Mouse (Mus musculus): ENCODE data around the gene Krt6b. TPM values are rescaled to one million over a fixed set of nuclear protein-coding genes. Genes with fewer than 3 reads are reported as not detected.
"Not testable (repeated sequence)": the region's sequence is repeated elsewhere in the genome, so short reads cannot be mapped to it uniquely, and the experiment has no call there.

Krt6b gene
- polyA plus RNA-seq, 1 experiment from 2014 or later, result not detected

GRCm38 (mm10) chr15:101699866-101700265 lies 19.8 kb upstream of the Krt6b start:
- H3K4me1 ChIP-seq (replicated peaks; ENCODE audit: control insufficient read depth, insufficient read depth, low read length), result no peaks in the 10 kb centered on the region
- H3K36me3 ChIP-seq (replicated peaks; ENCODE audit: control insufficient read depth, insufficient read depth), result no peaks in the 10 kb centered on the region
- no peak overlapping the region for H3K9ac ChIP-seq
- no peak overlapping the region for H3K27ac ChIP-seq
- DNase-seq (ENCODE audit: low spot score) (no peak), ATAC-seq (ENCODE audit: low FRiP score) (no peak)
- no peak overlapping the region for H3K4me2 ChIP-seq (replicated peaks)
- H3K9me3 ChIP-seq (ENCODE audit: control insufficient read depth, low read length), result no peaks in the 10 kb centered on the region
- WGBS, result 89% methylated on average over 8 of the region's 8 CpGs
- H3K27me3 ChIP-seq (ENCODE audit: control insufficient read depth, insufficient read depth, low read length), result no peaks in the 10 kb centered on the region
- no peak overlapping the region for H3K4me3 ChIP-seq (replicated peaks; ENCODE audit: low read length)

DNA sequence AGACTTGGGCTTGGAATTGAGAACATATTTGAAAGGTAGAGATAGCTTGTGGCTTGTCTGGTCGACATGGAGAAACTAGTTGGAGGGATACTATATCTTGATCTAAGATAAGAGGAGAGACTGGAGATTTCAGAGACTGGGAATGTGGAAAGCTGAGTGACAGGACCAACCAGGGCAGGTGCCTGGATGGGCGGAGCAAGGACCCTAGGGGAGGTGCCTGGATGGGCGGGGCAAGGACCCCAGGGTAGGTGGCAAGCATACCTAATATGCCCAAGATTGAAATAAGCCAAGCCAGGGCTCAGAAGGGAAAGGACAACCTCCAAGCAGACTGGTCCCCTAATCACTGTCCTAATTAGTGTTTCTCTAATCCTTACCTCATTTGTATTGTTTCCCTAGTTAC lies 19.1 kb upstream of the Krt6b start:
- no peak overlapping the region for H3K9ac ChIP-seq
- WGBS, result 60% methylated on average over 3 of the region's 3 CpGs
- no peak for ATAC-seq (ENCODE audit: low FRiP score)

DNA sequence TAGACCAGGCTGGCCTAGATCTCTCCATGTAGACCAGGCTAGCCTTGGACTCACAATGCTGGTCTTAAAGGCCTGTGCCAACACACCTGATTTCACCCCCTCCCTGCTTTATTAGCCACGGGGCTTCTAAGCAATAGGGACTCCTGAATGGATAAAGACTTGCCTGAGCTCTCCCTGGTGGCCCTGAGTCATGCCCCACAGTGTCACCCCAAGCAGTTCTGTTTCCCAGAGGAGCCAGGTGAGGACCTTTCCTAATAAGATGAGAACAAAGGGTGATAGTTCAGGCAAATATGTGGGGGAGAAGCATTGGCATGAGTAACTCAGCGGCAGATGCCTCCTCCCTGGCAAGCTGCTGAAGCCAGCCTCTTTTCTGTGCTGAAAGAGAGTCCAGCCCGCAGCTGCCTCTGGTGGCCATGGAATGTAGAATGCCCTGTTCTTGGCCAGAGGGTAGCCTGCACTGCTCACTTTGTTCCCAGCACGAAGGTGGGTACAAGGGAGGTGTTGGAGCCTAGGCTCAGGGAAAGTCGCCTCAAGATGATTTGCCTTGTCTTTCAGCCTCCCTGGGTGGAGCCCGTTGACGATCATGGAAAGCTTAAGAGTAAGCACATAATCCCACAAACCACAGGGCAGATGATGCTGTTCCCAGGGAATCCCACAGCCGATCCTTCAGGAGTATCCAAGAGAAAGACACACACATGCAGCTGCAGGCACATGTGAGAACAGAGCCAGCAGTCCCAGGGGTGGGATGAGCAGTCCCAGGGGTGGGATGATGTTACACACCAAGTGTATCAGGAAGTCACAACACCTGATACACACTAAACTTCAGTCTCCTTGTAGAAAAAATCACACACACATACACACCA lies 17.5 kb upstream of the Krt6b start:
- Histone ChIP-seq H3K4me1 (replicated peaks; ENCODE audit: control insufficient read depth, insufficient read depth, low read length) (no peaks in the 10 kb centered on the region), H3K27me3 (ENCODE audit: control insufficient read depth, insufficient read depth, low read length) (no peaks in the 10 kb centered on the region), H3K27ac (no peak overlapping the region), H3K4me3 (replicated peaks; ENCODE audit: low read length) (no peak overlapping the region), H3K9me3 (ENCODE audit: control insufficient read depth, low read length) (no peaks in the 10 kb centered on the region), H3K9ac (no peak overlapping the region), H3K36me3 (replicated peaks; ENCODE audit: control insufficient read depth, insufficient read depth) (no peaks in the 10 kb centered on the region), H3K4me2 (replicated peaks) (no peak overlapping the region)
- DNase-seq (ENCODE audit: low spot score) (no peak), ATAC-seq (ENCODE audit: low FRiP score) (no peak)
- 79% methylated on average over 8 of the region's 8 CpGs for WGBS

More for the DNA sequence above, 19.1 kb upstream of the Krt6b start:
- no peak for DNase-seq (ENCODE audit: low spot score)
- H3K27ac ChIP-seq, result no peak overlapping the region
- no peaks in the 10 kb centered on the region for H3K27me3 ChIP-seq (ENCODE audit: control insufficient read depth, insufficient read depth, low read length)
- H3K9me3 ChIP-seq (ENCODE audit: control insufficient read depth, low read length), result no peaks in the 10 kb centered on the region
- no peaks in the 10 kb centered on the region for H3K36me3 ChIP-seq (replicated peaks; ENCODE audit: control insufficient read depth, insufficient read depth)
- no peak overlapping the region for H3K4me3 ChIP-seq (replicated peaks; ENCODE audit: low read length)
- H3K4me1 ChIP-seq (replicated peaks; ENCODE audit: control insufficient read depth, insufficient read depth, low read length), result no peaks in the 10 kb centered on the region
- no peak overlapping the region for H3K4me2 ChIP-seq (replicated peaks)

GRCm38 (mm10) chr15:101694207-101694606 lies 14.1 kb upstream of the Krt6b start, which contains the start of gene Krt6a:
Gene Krt6a, minus strand, starts transcription at chr15:101694307.
- H3K4me1 ChIP-seq (replicated peaks; ENCODE audit: control insufficient read depth, insufficient read depth, low read length), result no peaks in the 10 kb centered on the region
- ATAC-seq (ENCODE audit: low FRiP score), result no peak
- no peaks in the 10 kb centered on the region for H3K9me3 ChIP-seq (ENCODE audit: control insufficient read depth, low read length)
- H3K4me3 ChIP-seq (replicated peaks; ENCODE audit: low read length), result no peak within 1 kb of the TSS
- no peaks in the 10 kb centered on the region for H3K27me3 ChIP-seq (ENCODE audit: control insufficient read depth, insufficient read depth, low read length)
- H3K4me2 ChIP-seq (replicated peaks), result no peak within 1 kb of the TSS
- no peak within 1 kb of the TSS for H3K27ac ChIP-seq
- no peaks in the 10 kb centered on the region for H3K36me3 ChIP-seq (replicated peaks; ENCODE audit: control insufficient read depth, insufficient read depth)
- DNase-seq (ENCODE audit: low spot score), result no peak
- WGBS, result 90% methylated on average over 5 of the region's 5 CpGs
- H3K9ac ChIP-seq, result no peak within 1 kb of the TSS

- H3K4me3 ChIP-seq (replicated peaks; ENCODE audit: low read length); ATAC-seq (ENCODE audit: low FRiP score); H3K9ac ChIP-seq; H3K36me3 ChIP-seq (replicated peaks; ENCODE audit: control insufficient read depth, insufficient read depth); H3K4me2 ChIP-seq (replicated peaks); H3K27me3 ChIP-seq (ENCODE audit: control insufficient read depth, insufficient read depth, low read length); DNase-seq (ENCODE audit: low spot score); H3K4me1 ChIP-seq (replicated peaks; ENCODE audit: control insufficient read depth, insufficient read depth, low read length); H3K27ac ChIP-seq; H3K9me3 ChIP-seq (ENCODE audit: control insufficient read depth, low read length): not testable (repeated sequence)
- 93% methylated on average over 5 of the region's 5 CpGs for WGBS
Observed at GRCm38 (mm10) chr15:101690460-101690859, 10.4 kb upstream of the Krt6b start.

- no peak for DNase-seq (ENCODE audit: low spot score)
- WGBS, result 77% methylated on average over 2 of the region's 2 CpGs
- H3K27ac ChIP-seq, result no peak overlapping the region
Observed at GRCm38 (mm10) chr15:101688161-101688560, 8.1 kb upstream of the Krt6b start.

DNA sequence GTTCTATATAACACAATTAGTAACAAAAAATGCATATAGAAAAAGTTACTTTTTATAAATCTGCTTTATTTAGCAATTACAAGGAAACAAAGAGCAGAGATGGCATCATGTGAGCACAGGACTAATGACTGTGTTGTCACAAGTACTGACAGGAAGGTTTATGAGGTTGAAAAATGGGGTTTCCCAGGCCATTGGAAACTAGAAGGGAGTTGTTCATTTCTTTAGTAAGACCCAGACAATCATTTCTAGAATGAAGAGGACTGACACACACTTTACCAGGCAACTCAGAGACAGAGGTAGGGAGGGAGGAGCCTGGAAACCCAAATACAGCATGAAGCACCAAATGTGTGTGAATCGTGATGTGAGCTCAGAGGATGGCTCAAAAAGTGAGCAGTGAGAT lies 4.1 kb downstream of the Krt6b start:
- Histone ChIP-seq H3K4me2 (replicated peaks) (no peak overlapping the region), H3K4me3 (replicated peaks; ENCODE audit: low read length) (no peak overlapping the region), H3K4me1 (replicated peaks; ENCODE audit: control insufficient read depth, insufficient read depth, low read length) (no peaks in the 10 kb centered on the region), H3K9ac (no peak overlapping the region), H3K36me3 (replicated peaks; ENCODE audit: control insufficient read depth, insufficient read depth) (no peaks in the 10 kb centered on the region), H3K9me3 (ENCODE audit: control insufficient read depth, low read length) (no peaks in the 10 kb centered on the region), H3K27ac (no peak overlapping the region), H3K27me3 (ENCODE audit: control insufficient read depth, insufficient read depth, low read length) (no peaks in the 10 kb centered on the region)
- ATAC-seq (ENCODE audit: low FRiP score) (no peak), DNase-seq (ENCODE audit: low spot score) (no peak)
- 96% methylated on average over 1 of the region's 1 CpGs for WGBS

More at GRCm38 (mm10) chr15:101688161-101688560, 8.1 kb upstream of the Krt6b start:
- Histone ChIP-seq H3K9ac (no peak overlapping the region), H3K27me3 (ENCODE audit: control insufficient read depth, insufficient read depth, low read length) (no peaks in the 10 kb centered on the region), H3K9me3 (ENCODE audit: control insufficient read depth, low read length) (no peaks in the 10 kb centered on the region), H3K4me2 (replicated peaks) (no peak overlapping the region), H3K4me1 (replicated peaks; ENCODE audit: control insufficient read depth, insufficient read depth, low read length) (no peaks in the 10 kb centered on the region), H3K4me3 (replicated peaks; ENCODE audit: low read length) (no peak overlapping the region), H3K36me3 (replicated peaks; ENCODE audit: control insufficient read depth, insufficient read depth) (no peaks in the 10 kb centered on the region)
- no peak for ATAC-seq (ENCODE audit: low FRiP score)

GRCm38 (mm10) chr15:101652736-101653265 lies 27.3 kb downstream of the Krt6b start:
- Histone ChIP-seq H3K36me3 (replicated peaks; ENCODE audit: control insufficient read depth, insufficient read depth) (no peaks in the 10 kb centered on the region), H3K27me3 (ENCODE audit: control insufficient read depth, insufficient read depth, low read length) (no peaks in the 10 kb centered on the region), H3K4me1 (replicated peaks; ENCODE audit: control insufficient read depth, insufficient read depth, low read length) (no peaks in the 10 kb centered on the region), H3K27ac (no peak overlapping the region), H3K4me3 (replicated peaks; ENCODE audit: low read length) (no peak overlapping the region), H3K9ac (no peak overlapping the region), H3K9me3 (ENCODE audit: control insufficient read depth, low read length) (0 out of 2 replicates have a peak, but pooled peaks cover 4% of the 10 kb centered on the region), H3K4me2 (replicated peaks) (no peak overlapping the region)
- no peak for ATAC-seq (ENCODE audit: low FRiP score)
- 84% methylated on average over 5 of the region's 5 CpGs for WGBS
- DNase-seq (ENCODE audit: low spot score), result no peak

DNA sequence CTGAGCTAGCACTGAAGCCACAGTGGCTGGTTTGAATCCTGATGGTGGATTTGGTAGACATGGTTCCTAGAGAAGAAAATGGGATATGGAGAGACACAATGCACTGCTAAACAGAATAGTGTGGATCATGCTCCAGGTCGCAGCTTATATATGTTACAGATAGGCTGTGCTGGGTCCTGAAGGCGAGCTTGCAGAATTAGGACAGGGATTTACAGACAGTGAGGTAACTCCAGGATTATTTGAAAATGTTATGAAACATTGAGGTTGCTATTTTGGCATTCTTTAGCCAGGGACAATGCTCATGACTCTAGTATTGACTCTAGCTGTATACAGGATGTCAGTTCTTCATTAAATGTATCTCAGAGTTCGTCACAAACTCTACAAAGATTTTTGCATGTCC lies 32.8 kb downstream of the Krt6b start, which contains the start of gene Gm5478:
Gene Gm5478 (minus strand): TSS at position 101 of the 400 bp plus-strand sequence.
- Histone ChIP-seq H3K4me2 (replicated peaks) (no peak within 1 kb of the TSS), H3K27me3 (ENCODE audit: control insufficient read depth, insufficient read depth, low read length) (no peaks in the 10 kb centered on the region), H3K4me3 (replicated peaks; ENCODE audit: low read length) (no peak within 1 kb of the TSS), H3K27ac (no peak within 1 kb of the TSS), H3K4me1 (replicated peaks; ENCODE audit: control insufficient read depth, insufficient read depth, low read length) (no peaks in the 10 kb centered on the region), H3K9ac (no peak within 1 kb of the TSS), H3K9me3 (ENCODE audit: control insufficient read depth, low read length) (no peaks in the 10 kb centered on the region), H3K36me3 (replicated peaks; ENCODE audit: control insufficient read depth, insufficient read depth) (no peaks in the 10 kb centered on the region)
- WGBS, result 87% methylated on average over 3 of the region's 3 CpGs
- DNase-seq (ENCODE audit: low spot score) (no peak), ATAC-seq (ENCODE audit: low FRiP score) (no peak)

Measured in hindbrain, embryonic 14.5 days (tissue).